7 mouse cellular contexts compared by ENCODE assay signal in genomic region chr10:77627497-77627896, GRCm38 (mm10). TPM values are rescaled to one million over a fixed set of nuclear protein-coding genes. Genes with fewer than 3 reads are reported as not detected.
DNase-seq lines count a peak whose midpoint lies in the region; ATAC-seq and TF ChIP-seq lines count a peak whose summit lies in the region.

No protein-coding gene starts in this region.

- no peak overlapping the region for H3K9ac ChIP-seq in intestine, postnatal 0 days (ENCODE audit: low read depth, low read length)
- no peak overlapping the region for H3K9ac ChIP-seq in midbrain, embryonic 13.5 days (replicated peaks)

- H3K4me1 ChIP-seq in intestine, postnatal 0 days (replicated peaks; ENCODE audit: control insufficient read depth, insufficient read depth, low read length): 0 out of 2 replicates have a peak, but pooled peaks cover 3% of the 10 kb centered on the region
- peaks cover 39% of the 10 kb centered on the region for H3K4me1 ChIP-seq in midbrain, embryonic 13.5 days (replicated peaks)

- H3K27me3 ChIP-seq in intestine, postnatal 0 days (replicated peaks; ENCODE audit: control insufficient read depth, insufficient read depth, low read length): no peaks in the 10 kb centered on the region
- H3K27me3 ChIP-seq in midbrain, embryonic 13.5 days: no peaks in the 10 kb centered on the region

- H3K4me2 ChIP-seq in intestine, postnatal 0 days (replicated peaks; ENCODE audit: low read depth): no peak overlapping the region
- no peak overlapping the region for H3K4me2 ChIP-seq in midbrain, embryonic 13.5 days (replicated peaks)

- no peak overlapping the region for H3K4me3 ChIP-seq in intestine, postnatal 0 days (ENCODE audit: low read depth, low read length)
- no peak overlapping the region for H3K4me3 ChIP-seq in midbrain, embryonic 13.5 days (replicated peaks)

- no peak overlapping the region for H3K27ac ChIP-seq in intestine, postnatal 0 days (ENCODE audit: low read depth, low read length)
- H3K27ac ChIP-seq in midbrain, embryonic 13.5 days: no peak overlapping the region

- H3K36me3 ChIP-seq in intestine, postnatal 0 days (ENCODE audit: control insufficient read depth, insufficient read depth): peaks cover 12% of the 10 kb centered on the region
- peaks cover 21% of the 10 kb centered on the region for H3K36me3 ChIP-seq in midbrain, embryonic 13.5 days

- WGBS in intestine, postnatal 0 days: 55% methylated on average over 2 of the region's 2 CpGs
- 36% methylated on average over 2 of the region's 2 CpGs for WGBS in midbrain, embryonic 13.5 days

- TF ChIP-seq CTCF in intestine, postnatal 0 days (IDR thresholded peaks at IDR 0.05; ENCODE audit: low read depth): peak; percentile 98

- DNase-seq in adrenal gland, adult 2 months: peak; percentile 75
- DNase-seq in embryo, embryonic 10 days (ENCODE audit: low spot score): peak; percentile 90
- DNase-seq in gastrocnemius, postnatal 4 days (ENCODE audit: low spot score in 2 of 2): peak; percentile 59 to 73
- DNase-seq in left cerebral cortex, postnatal 4 days: peak; percentile 82
- peak; percentile 77 for DNase-seq in skeletal muscle tissue, adult 2 months (ENCODE audit: low read depth, low spot score)

- intact Hi-C loops in left cerebral cortex, postnatal 4 days (cut with DNase I): no loop called here

- no peaks in the 10 kb centered on the region for H3K9me3 ChIP-seq in intestine, postnatal 0 days (ENCODE audit: control insufficient read depth)
- H3K9me3 ChIP-seq in midbrain, embryonic 13.5 days: no peaks in the 10 kb centered on the region

- ATAC-seq in intestine, postnatal 0 days: peak; percentile 49; the same call in 1 of the 2 replicates
- ATAC-seq in midbrain, embryonic 13.5 days: peak; percentile 83

RNA-seq across cellular contexts. Expression of gene Ube2g2, which starts 5.4 kb away (rescaled TPM):
- 10 to 100 TPM; 50.0 to 55.0 TPM for total RNA-seq in adrenal gland, adult 2 months (2021)
- 27.9 and 37.4 TPM in 2 replicates for polyA plus RNA-seq in adrenal gland, adult 2 months (2012; rRNA removed)
- 10 to 100 TPM; 89.7 to 93.0 TPM for total RNA-seq in gastrocnemius, postnatal 4 days (2021)
- polyA plus RNA-seq in intestine, postnatal 0 days (2015; fragmentation: Nextera tagmentation; extraction: Ambion mirVana): 36.4 and 37.8 TPM in 2 replicates
- total RNA-seq in left cerebral cortex, postnatal 4 days (2021): 10 to 100 TPM; 45.1 to 47.6 TPM
- polyA plus RNA-seq in midbrain, embryonic 13.5 days (2015; fragmentation: Nextera tagmentation; extraction: Ambion mirVana): 89.8 and 95.5 TPM in 2 replicates

RNA-seq across cellular contexts. Expression of gene Gm49325, which starts 21.5 kb away (rescaled TPM):
- total RNA-seq in adrenal gland, adult 2 months (2021): 10 to 100 TPM; 27.5 to 28.5 TPM
- polyA plus RNA-seq in adrenal gland, adult 2 months (2012; rRNA removed): not detected in 2 replicates
- 10 to 100 TPM; 13.8 to 14.9 TPM for total RNA-seq in gastrocnemius, postnatal 4 days (2021)
- polyA plus RNA-seq in intestine, postnatal 0 days (2015; fragmentation: Nextera tagmentation; extraction: Ambion mirVana): 18.9 TPM in 2 replicates
- 10 to 100 TPM in 1 of 2 experiments, not detected in 1; 21.0 TPM for total RNA-seq in left cerebral cortex, postnatal 4 days (2021)
- polyA plus RNA-seq in midbrain, embryonic 13.5 days (2015; fragmentation: Nextera tagmentation; extraction: Ambion mirVana): 2.5 TPM in 1 of 2 replicates, not detected in the other

RNA-seq across cellular contexts. Expression of gene Sumo3, which starts 21.6 kb away (rescaled TPM):
- total RNA-seq in adrenal gland, adult 2 months (2021): 100 to 1,000 TPM in 1 of 2 experiments, 10 to 100 TPM in 1; 97.7 to 104 TPM
- polyA plus RNA-seq in adrenal gland, adult 2 months (2012; rRNA removed): 83.8 and 91.1 TPM in 2 replicates
- total RNA-seq in gastrocnemius, postnatal 4 days (2021): 10 to 100 TPM; 92.1 to 96.0 TPM
- polyA plus RNA-seq in intestine, postnatal 0 days (2015; fragmentation: Nextera tagmentation; extraction: Ambion mirVana): 256 and 269 TPM in 2 replicates
- 100 to 1,000 TPM; 175 to 189 TPM for total RNA-seq in left cerebral cortex, postnatal 4 days (2021)
- 302 and 320 TPM in 2 replicates for polyA plus RNA-seq in midbrain, embryonic 13.5 days (2015; fragmentation: Nextera tagmentation; extraction: Ambion mirVana)

RNA-seq across cellular contexts. Expression of gene Pttg1ip, which starts 46.0 kb away (rescaled TPM):
- total RNA-seq in adrenal gland, adult 2 months (2021): 100 to 1,000 TPM; 174 to 202 TPM
- polyA plus RNA-seq in adrenal gland, adult 2 months (2012; rRNA removed): 127 and 165 TPM in 2 replicates
- total RNA-seq in gastrocnemius, postnatal 4 days (2021): 100 to 1,000 TPM in 1 of 2 experiments, 10 to 100 TPM in 1; 95.8 to 103 TPM
- polyA plus RNA-seq in intestine, postnatal 0 days (2015; fragmentation: Nextera tagmentation; extraction: Ambion mirVana): 200 and 201 TPM in 2 replicates
- 10 to 100 TPM; 54.7 to 62.7 TPM for total RNA-seq in left cerebral cortex, postnatal 4 days (2021)
- 57.5 and 59.0 TPM in 2 replicates for polyA plus RNA-seq in midbrain, embryonic 13.5 days (2015; fragmentation: Nextera tagmentation; extraction: Ambion mirVana)

RNA-seq across cellular contexts. Expression of gene Tspear, which starts 58.9 kb away (rescaled TPM):
- total RNA-seq in adrenal gland, adult 2 months (2021): under 1 TPM; 0.17 to 0.62 TPM
- 0.94 and 1.1 TPM in 2 replicates for polyA plus RNA-seq in adrenal gland, adult 2 months (2012; rRNA removed)
- total RNA-seq in gastrocnemius, postnatal 4 days (2021): not detected
- polyA plus RNA-seq in intestine, postnatal 0 days (2015; fragmentation: Nextera tagmentation; extraction: Ambion mirVana): 0.10 and 0.20 TPM in 2 replicates
- total RNA-seq in left cerebral cortex, postnatal 4 days (2021): not detected
- polyA plus RNA-seq in midbrain, embryonic 13.5 days (2015; fragmentation: Nextera tagmentation; extraction: Ambion mirVana): 0.67 and 1.2 TPM in 2 replicates
